Mouse (Mus musculus) embryonic facial prominence, embryonic 11.5 days (tissue): ENCODE results near the gene Rprd1b. TPM values are rescaled to one million over a fixed set of nuclear protein-coding genes. Genes with fewer than 3 reads are reported as not detected.

Experiments
- ATAC-seq: fragments of 200-750 bp; cut with Nextera tagmentation; replicated peaks from 2 replicates; pipeline ENCODE4 v1.8.0; 2017; ENCODE audit warnings: low read depth; ENCODE audit not compliant: insufficient number of reproducible peaks, low FRiP score, low TSS enrichment
- DNase-seq: peaks from one replicate; pipeline ENCODE4 v3.0.0-alpha.2; 2015; ENCODE audit warnings: low spot score
- H3K27ac ChIP-seq: fragments of 300-500 bp; sonication (generic); replicated peaks from 2 replicates; pipeline ENCODE4 v1.5.1; 2014; ENCODE audit warnings: mild to moderate bottlenecking, low read depth, low read length, control low read depth
- H3K27me3 ChIP-seq: fragments of 300-500 bp; sonication (generic); 2 replicates; pipeline ENCODE4 v1.6.1; 2014; ENCODE audit warnings: mild to moderate bottlenecking, low read length, moderate library complexity, mixed read lengths; ENCODE audit not compliant: control insufficient read depth, insufficient read depth
- H3K36me3 ChIP-seq: fragments of 300-500 bp; sonication (generic); replicated peaks from 2 replicates; pipeline ENCODE4 v1.6.1; 2014; ENCODE audit warnings: low read depth, mild to moderate bottlenecking, low read length, moderate library complexity, mixed read lengths; ENCODE audit not compliant: control insufficient read depth, insufficient read depth
- H3K4me1 ChIP-seq: fragments of 300-500 bp; sonication (generic); 2 replicates; pipeline ENCODE4 v1.6.1; 2014; ENCODE audit warnings: low read length, mixed read lengths; ENCODE audit not compliant: control insufficient read depth, insufficient read depth
- H3K4me2 ChIP-seq: fragments of 300-500 bp; sonication (generic); 2 replicates; pipeline ENCODE4 v1.6.1; 2014; ENCODE audit warnings: low read depth, mild to moderate bottlenecking, control low read depth, low read length, moderate library complexity
- H3K4me3 ChIP-seq: fragments of 300-500 bp; sonication (generic); 2 replicates; pipeline ENCODE4 v1.5.1; 2014; ENCODE audit warnings: low read depth, low read length, control low read depth
- H3K9ac ChIP-seq: fragments of 300-500 bp; sonication (generic); replicated peaks from 2 replicates; pipeline ENCODE4 v1.6.1; 2014; ENCODE audit warnings: mild to moderate bottlenecking, control low read depth, low read length
- H3K9me3 ChIP-seq: fragments of 300-500 bp; sonication (generic); replicated peaks from 2 replicates; pipeline ENCODE4 v1.6.1; 2016; ENCODE audit warnings: mild to moderate bottlenecking, low read length, inconsistent platforms, mixed read lengths; ENCODE audit not compliant: control insufficient read depth
- WGBS: fragments of 180-500 bp; shearing (Covaris S2); extraction: QIAGEN DNeasy Blood & Tissue Kit; methylation state at CpG from one replicate; pipeline ENCODE4 v1.1.7; 2014; 5-methylcytosine and 5-hydroxymethylcytosine counted together
- polyA plus RNA-seq: library from polyadenylated mRNA; unstranded; fragments of >200 nt; fragmentation: Nextera tagmentation; extraction: Ambion mirVana; gene quantifications from 2 replicates; pipeline ENCODE4 v1.2.1, GENCODE M21; 2014

Rprd1b gene
- polyA plus RNA-seq, 1 experiment from 2014 or later = 62.7 TPM

GRCm38 (mm10) chr2:158163034-158163433 lies 134.7 kb downstream of the Rprd1b start:
- Histone ChIP-seq H3K27me3 (no peaks in the 10 kb centered on the region), H3K4me2 (no peak overlapping the region), H3K4me3 (no peak overlapping the region), H3K36me3 (no peaks in the 10 kb centered on the region), H3K4me1 (no peaks in the 10 kb centered on the region), H3K27ac (no peak overlapping the region), H3K9me3 (no peaks in the 10 kb centered on the region), H3K9ac (no peak overlapping the region)
- DNase-seq (no peak), ATAC-seq (no peak)
- 79% methylated on average over 6 of the region's 6 CpGs for WGBS

- Histone ChIP-seq H3K27me3 (no peaks in the 10 kb centered on the region), H3K9ac (no peak overlapping the region), H3K4me2 (no peak overlapping the region), H3K4me3 (no peak overlapping the region), H3K9me3 (no peaks in the 10 kb centered on the region), H3K36me3 (no peaks in the 10 kb centered on the region), H3K4me1 (no peaks in the 10 kb centered on the region), H3K27ac (no peak overlapping the region)
- no peak for ATAC-seq
- no peak for DNase-seq
- 81% methylated on average over 4 of the region's 4 CpGs for WGBS
Measured at GRCm38 (mm10) chr2:158165776-158166175, 137.5 kb downstream of the Rprd1b start.

GRCm38 (mm10) chr2:158166628-158167027 lies 138.3 kb downstream of the Rprd1b start:
- no peak overlapping the region for H3K27ac ChIP-seq
- H3K27me3 ChIP-seq = no peaks in the 10 kb centered on the region
- no peak overlapping the region for H3K9ac ChIP-seq
- H3K4me2 ChIP-seq = no peak overlapping the region
- ATAC-seq (no peak), DNase-seq (no peak)
- 72% methylated on average over 7 of the region's 7 CpGs for WGBS
- H3K9me3 ChIP-seq = no peaks in the 10 kb centered on the region
- no peak overlapping the region for H3K4me3 ChIP-seq
- H3K4me1 ChIP-seq = no peaks in the 10 kb centered on the region
- no peaks in the 10 kb centered on the region for H3K36me3 ChIP-seq

- no peak overlapping the region for H3K4me3 ChIP-seq
- no peak overlapping the region for H3K27ac ChIP-seq
- no peak overlapping the region for H3K4me2 ChIP-seq
- DNase-seq (no peak), ATAC-seq (no peak)
- H3K9ac ChIP-seq = no peak overlapping the region
- 73% methylated on average over 9 of the region's 9 CpGs for WGBS
- H3K27me3 ChIP-seq = no peaks in the 10 kb centered on the region
- H3K36me3 ChIP-seq = no peaks in the 10 kb centered on the region
- no peaks in the 10 kb centered on the region for H3K4me1 ChIP-seq
- no peaks in the 10 kb centered on the region for H3K9me3 ChIP-seq
Measured at GRCm38 (mm10) chr2:158167496-158168205, 139.4 kb downstream of the Rprd1b start.

- WGBS = 72% methylated on average over 8 of the region's 8 CpGs
- Histone ChIP-seq H3K4me3 (no peak overlapping the region), H3K9ac (no peak overlapping the region), H3K9me3 (no peaks in the 10 kb centered on the region), H3K27me3 (no peaks in the 10 kb centered on the region), H3K4me2 (no peak overlapping the region), H3K36me3 (no peaks in the 10 kb centered on the region), H3K27ac (no peak overlapping the region), H3K4me1 (no peaks in the 10 kb centered on the region)
- ATAC-seq (no peak), DNase-seq (no peak)
Measured at GRCm38 (mm10) chr2:158168741-158169211, 140.5 kb downstream of the Rprd1b start.

- H3K9me3 ChIP-seq = no peaks in the 10 kb centered on the region
- H3K4me2 ChIP-seq = no peak overlapping the region
- no peaks in the 10 kb centered on the region for H3K4me1 ChIP-seq
- WGBS = 79% methylated on average over 6 of the region's 6 CpGs
- H3K4me3 ChIP-seq = no peak overlapping the region
- H3K27me3 ChIP-seq = no peaks in the 10 kb centered on the region
- no peak overlapping the region for H3K27ac ChIP-seq
- no peak overlapping the region for H3K9ac ChIP-seq
- DNase-seq (no peak), ATAC-seq (no peak)
- no peaks in the 10 kb centered on the region for H3K36me3 ChIP-seq
Measured at GRCm38 (mm10) chr2:158169351-158169750, 141.1 kb downstream of the Rprd1b start.

- ATAC-seq = no peak
- no peak overlapping the region for H3K4me3 ChIP-seq
- 87% methylated on average over 7 of the region's 7 CpGs for WGBS
- no peaks in the 10 kb centered on the region for H3K36me3 ChIP-seq
- H3K27me3 ChIP-seq = no peaks in the 10 kb centered on the region
- no peak overlapping the region for H3K4me2 ChIP-seq
- no peaks in the 10 kb centered on the region for H3K4me1 ChIP-seq
- DNase-seq = no peak
- H3K27ac ChIP-seq = no peak overlapping the region
- no peak overlapping the region for H3K9ac ChIP-seq
- no peaks in the 10 kb centered on the region for H3K9me3 ChIP-seq
Measured at GRCm38 (mm10) chr2:158169771-158170170, 141.5 kb downstream of the Rprd1b start.

- no peaks in the 10 kb centered on the region for H3K27me3 ChIP-seq
- ATAC-seq (no peak), DNase-seq (no peak)
- no peaks in the 10 kb centered on the region for H3K9me3 ChIP-seq
- H3K4me1 ChIP-seq = no peaks in the 10 kb centered on the region
- no peaks in the 10 kb centered on the region for H3K36me3 ChIP-seq
- H3K4me3 ChIP-seq = no peak overlapping the region
- WGBS = 88% methylated on average over 2 of the region's 2 CpGs
- H3K9ac ChIP-seq = no peak overlapping the region
- H3K27ac ChIP-seq = no peak overlapping the region
- H3K4me2 ChIP-seq = no peak overlapping the region
Measured at GRCm38 (mm10) chr2:158170394-158170793, 142.1 kb downstream of the Rprd1b start.
